Mouse (Mus musculus) lung, embryonic 14.5 days (tissue): ENCODE results near the gene Pde7b. TPM values are rescaled to one million over a fixed set of nuclear protein-coding genes. Genes with fewer than 3 reads are reported as not detected.
A peak's percentile ranks its signal among the peaks of the same experiment; 100 is the strongest.

Experiments used
- ATAC-seq: fragments of 200-750 bp; cut with Nextera tagmentation; 2 replicates; pipeline ENCODE4 v1.8.0; 2017; ENCODE audit warnings: mild to moderate bottlenecking, moderate TSS enrichment, moderate library complexity; ENCODE audit not compliant: insufficient read depth
- DNase-seq: peaks from one replicate; pipeline ENCODE4 v3.0.0-alpha.2; 2015
- H3K27ac ChIP-seq: fragments of 300-500 bp; sonication (generic); 2 replicates; pipeline ENCODE4 v1.5.1; 2014; ENCODE audit warnings: low read depth, mild to moderate bottlenecking, moderate library complexity
- H3K27me3 ChIP-seq: fragments of 300-500 bp; sonication (generic); 2 replicates; pipeline ENCODE4 v1.6.1; 2014; ENCODE audit warnings: low read length, control low read depth; ENCODE audit not compliant: insufficient read depth
- H3K36me3 ChIP-seq: fragments of 300-500 bp; sonication (generic); 2 replicates; pipeline ENCODE4 v1.6.1; 2014; ENCODE audit warnings: control low read depth; ENCODE audit not compliant: insufficient read depth
- H3K4me1 ChIP-seq: fragments of 300-500 bp; sonication (generic); 2 replicates; pipeline ENCODE4 v1.6.1; 2014; ENCODE audit warnings: antibody characterized with exemption, control low read depth; ENCODE audit not compliant: insufficient read depth
- H3K4me2 ChIP-seq: fragments of 300-500 bp; sonication (generic); 2 replicates; pipeline ENCODE4 v1.6.1; 2014; ENCODE audit warnings: mild to moderate bottlenecking
- H3K4me3 ChIP-seq: fragments of 300-500 bp; sonication (generic); 2 replicates; pipeline ENCODE4 v1.5.1; 2014; ENCODE audit warnings: low read depth, low read length
- H3K9ac ChIP-seq: fragments of 300-500 bp; sonication (generic); 2 replicates; pipeline ENCODE4 v1.6.1; 2014
- H3K9me3 ChIP-seq: fragments of 300-500 bp; sonication (generic); 2 replicates; pipeline ENCODE4 v1.6.1; 2016; ENCODE audit warnings: low read depth, low read length, control low read depth
- CTCF ChIP-seq: IDR thresholded peaks from 2 replicates; pipeline ENCODE4 v1.5.1; 2016; ENCODE audit warnings: antibody characterized with exemption, low read depth
- WGBS: fragments of 180-500 bp; shearing (Covaris S2); extraction: QIAGEN DNeasy Blood & Tissue Kit; methylation state at CpG from one replicate; pipeline ENCODE4 v1.1.7; 2014; 5-methylcytosine and 5-hydroxymethylcytosine counted together
- polyA plus RNA-seq: library from polyadenylated mRNA; unstranded; fragments of >200 nt; fragmentation: Nextera tagmentation; extraction: Ambion mirVana; gene quantifications from 2 replicates; pipeline ENCODE4 v1.2.1, GENCODE M21; 2014

Gene Pde7b
- polyA plus RNA-seq, 1 experiment from 2014 or later = 3.3 TPM

DNA sequence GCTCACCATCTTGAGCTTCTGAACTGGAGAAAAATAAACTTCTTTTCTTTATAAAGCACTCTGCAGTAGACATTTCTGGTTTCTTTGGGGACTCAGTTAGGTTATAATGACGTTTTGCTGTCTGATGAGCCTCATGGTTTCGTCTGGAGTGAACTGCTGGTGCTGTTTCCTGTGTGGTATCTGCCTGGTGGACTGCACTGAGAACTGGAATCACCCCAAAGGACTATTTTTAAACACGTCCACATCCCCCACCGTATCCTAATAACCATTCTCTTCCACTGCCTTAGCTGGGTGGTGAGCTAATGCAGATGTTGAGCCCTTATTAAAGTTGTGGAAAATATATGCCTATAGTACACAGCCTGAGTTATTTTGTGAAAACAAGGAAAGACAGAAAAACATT is 262.3 kb downstream of the Pde7b start:
- Histone ChIP-seq H3K27ac (no peak overlapping the region), H3K9me3 (no peaks in the 10 kb centered on the region), H3K9ac (no peak overlapping the region), H3K4me3 (no peak overlapping the region), H3K4me1 (no peaks in the 10 kb centered on the region), H3K36me3 (no peaks in the 10 kb centered on the region), H3K27me3 (no peaks in the 10 kb centered on the region), H3K4me2 (no peak overlapping the region)
- ATAC-seq = no peak
- TF ChIP-seq CTCF = no peak
- DNase-seq = no peak
- WGBS = 49% methylated on average over 4 of the region's 4 CpGs

DNA sequence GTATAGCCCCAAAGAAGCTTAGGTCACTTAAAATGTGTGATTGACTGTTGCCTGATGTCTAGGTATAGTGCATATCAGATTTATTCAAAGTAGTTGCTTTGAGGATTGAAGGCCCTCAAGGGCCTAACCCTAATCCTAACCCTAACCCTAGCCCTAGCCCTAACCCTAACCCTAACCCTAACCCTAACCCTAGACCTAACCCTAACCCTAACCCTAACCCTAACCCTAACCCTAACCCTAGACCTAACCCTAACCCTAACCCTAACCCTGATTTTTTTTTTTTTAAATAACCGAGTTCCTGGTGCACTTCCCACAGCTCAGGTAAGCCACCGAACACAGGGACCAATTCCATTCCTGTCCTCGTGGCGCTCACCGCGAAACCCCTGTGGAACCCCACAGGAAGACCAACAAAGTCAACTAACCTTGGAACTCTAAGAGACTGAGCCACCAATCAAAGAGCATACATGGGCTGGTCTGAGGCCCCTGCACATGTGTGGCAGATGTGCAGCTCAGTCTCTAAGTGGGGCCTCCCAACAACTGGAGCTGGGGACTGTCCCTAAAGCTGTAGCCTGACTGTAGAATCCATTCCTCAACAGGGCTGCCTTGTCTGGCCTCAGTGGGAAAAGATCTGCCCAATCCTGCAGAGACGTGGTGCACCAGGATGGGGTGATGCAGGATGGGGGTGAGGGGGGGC is 265.1 kb downstream of the Pde7b start:
- Histone ChIP-seq H3K9me3 (no peaks in the 10 kb centered on the region), H3K27ac (no peak overlapping the region), H3K4me3 (no peak overlapping the region), H3K9ac (no peak overlapping the region), H3K4me1 (no peaks in the 10 kb centered on the region), H3K36me3 (no peaks in the 10 kb centered on the region), H3K4me2 (no peak overlapping the region), H3K27me3 (no peaks in the 10 kb centered on the region)
- WGBS = 94% methylated on average over 7 of the region's 7 CpGs
- no peak for ATAC-seq
- no peak for TF ChIP-seq CTCF
- DNase-seq = no peak

DNA sequence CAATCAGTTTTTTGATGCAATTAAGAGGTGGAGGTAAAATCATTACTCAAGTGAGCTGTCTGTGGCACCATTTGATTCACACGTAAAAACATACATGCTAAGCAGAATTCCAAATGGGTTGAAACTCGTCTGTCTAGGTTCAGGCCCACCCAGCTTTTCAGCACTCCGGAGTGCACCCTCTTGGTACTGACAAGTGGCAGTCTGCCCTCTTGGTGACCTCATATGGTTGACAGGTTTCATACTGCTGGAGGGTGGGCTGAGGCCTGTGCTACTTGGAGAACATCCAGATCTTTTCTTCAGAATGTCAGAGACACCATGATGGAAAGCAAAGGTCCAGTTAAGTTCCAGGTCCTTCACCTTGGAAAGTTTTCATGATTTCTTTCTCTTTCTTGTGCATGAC is 265.7 kb downstream of the Pde7b start:
- Histone ChIP-seq H3K4me1 (no peaks in the 10 kb centered on the region), H3K27me3 (no peaks in the 10 kb centered on the region), H3K4me3 (no peak overlapping the region), H3K36me3 (no peaks in the 10 kb centered on the region), H3K4me2 (no peak overlapping the region), H3K27ac (no peak overlapping the region), H3K9ac (no peak overlapping the region), H3K9me3 (no peaks in the 10 kb centered on the region)
- TF ChIP-seq CTCF = no peak
- no peak for ATAC-seq
- WGBS = 30% methylated on average over 3 of the region's 3 CpGs
- DNase-seq = peak; percentile 9

DNA sequence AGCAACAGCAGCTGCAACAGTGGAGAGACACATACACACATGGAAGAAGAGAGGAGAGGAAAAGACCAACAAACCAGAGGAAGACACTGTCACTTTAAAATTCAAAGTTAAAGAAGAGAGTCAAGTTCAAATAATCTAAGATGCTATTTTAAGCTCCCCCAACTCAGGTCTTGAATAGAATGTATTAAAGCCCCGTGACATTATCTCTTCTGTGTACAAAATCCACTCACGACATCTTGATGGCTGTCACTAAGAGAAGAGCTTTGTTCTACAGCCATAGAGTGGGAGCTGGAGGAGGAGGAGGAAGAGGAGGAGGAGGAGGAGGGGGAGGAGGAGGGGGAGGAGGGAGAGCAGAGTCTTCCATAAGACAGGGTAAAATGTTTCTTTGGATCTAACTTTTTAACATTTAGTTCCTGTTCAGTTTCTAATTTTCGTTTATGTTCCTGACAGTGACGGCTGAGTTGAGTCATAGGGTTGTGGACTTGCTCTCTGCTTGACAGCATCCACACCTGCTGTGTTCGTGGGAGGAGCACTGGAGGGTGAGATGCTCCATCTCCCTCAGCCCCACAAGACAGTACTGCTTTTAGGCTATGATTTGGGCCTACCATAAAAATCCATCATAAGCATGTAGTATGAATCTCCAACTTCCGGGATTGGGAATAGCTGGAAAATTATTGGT is 270.4 kb downstream of the Pde7b start:
- Histone ChIP-seq H3K36me3 (no peaks in the 10 kb centered on the region), H3K27ac (no peak overlapping the region), H3K9me3 (no peaks in the 10 kb centered on the region), H3K9ac (no peak overlapping the region), H3K27me3 (no peaks in the 10 kb centered on the region), H3K4me1 (no peaks in the 10 kb centered on the region), H3K4me2 (no peak overlapping the region), H3K4me3 (no peak overlapping the region)
- TF ChIP-seq CTCF = no peak
- ATAC-seq (no peak), DNase-seq (no peak)
- 55% methylated on average over 6 of the region's 6 CpGs for WGBS

DNA sequence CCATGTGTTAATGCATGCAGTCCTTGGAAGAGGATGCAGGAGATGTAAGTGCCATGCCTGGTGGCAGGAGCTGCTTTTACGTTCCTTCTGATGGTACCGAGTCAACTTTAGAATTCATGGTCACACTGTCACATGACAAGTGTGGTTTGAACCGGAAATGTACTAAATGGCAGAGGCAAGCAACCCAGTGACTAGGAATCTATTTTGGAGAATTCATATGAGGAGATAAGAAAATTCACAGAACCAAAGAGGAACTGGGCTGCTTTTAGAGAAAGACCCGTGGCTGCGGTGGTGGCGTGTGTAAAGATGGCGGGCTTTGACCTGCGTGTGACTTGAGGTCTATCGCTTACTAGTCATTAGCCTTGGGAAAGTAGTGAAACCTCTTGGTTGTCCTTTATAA is 287.4 kb downstream of the Pde7b start:
- TF ChIP-seq CTCF = no peak
- Histone ChIP-seq H3K27me3 (no peaks in the 10 kb centered on the region), H3K4me1 (0 out of 2 replicates have a peak, but pooled peaks cover 5% of the 10 kb centered on the region), H3K9ac (no peak overlapping the region), H3K9me3 (no peaks in the 10 kb centered on the region), H3K4me3 (no peak overlapping the region), H3K36me3 (no peaks in the 10 kb centered on the region), H3K4me2 (no peak overlapping the region), H3K27ac (no peak overlapping the region)
- WGBS = 84% methylated on average over 9 of the region's 9 CpGs
- DNase-seq (peak; percentile 23), ATAC-seq (peak; percentile 11; the same call in 1 of the 2 replicates)

DNA sequence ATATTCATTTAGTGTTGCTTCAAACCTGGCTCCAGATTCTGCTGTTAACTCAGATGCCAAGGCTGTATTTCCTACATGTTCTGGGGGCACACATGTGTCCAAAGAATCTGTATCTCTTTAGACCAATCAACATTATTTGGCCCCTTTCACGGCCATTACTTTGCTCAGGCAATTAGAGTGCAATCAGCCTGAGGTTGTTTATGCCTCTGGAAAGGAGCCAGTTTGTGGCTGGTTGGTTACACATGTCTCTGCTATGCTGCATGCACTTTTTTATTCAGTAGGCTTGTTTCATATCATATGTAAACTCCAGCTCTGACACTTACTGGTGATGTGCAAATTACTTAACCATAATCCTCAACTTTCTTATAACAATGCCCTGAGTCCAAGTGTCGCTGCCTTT is 287.9 kb downstream of the Pde7b start:
- ATAC-seq = peak; percentile 62; the same call in 1 of the 2 replicates
- no peaks in the 10 kb centered on the region for H3K27me3 ChIP-seq
- no peak overlapping the region for H3K4me3 ChIP-seq
- no peak overlapping the region for H3K27ac ChIP-seq
- no peaks in the 10 kb centered on the region for H3K36me3 ChIP-seq
- no peak overlapping the region for H3K9ac ChIP-seq
- no peak overlapping the region for H3K4me2 ChIP-seq
- no peaks in the 10 kb centered on the region for H3K9me3 ChIP-seq
- TF ChIP-seq CTCF = no peak
- DNase-seq = peak; percentile 83
- H3K4me1 ChIP-seq = 0 out of 2 replicates have a peak, but pooled peaks cover 5% of the 10 kb centered on the region
- 49% methylated on average over 2 of the region's 2 CpGs for WGBS

DNA sequence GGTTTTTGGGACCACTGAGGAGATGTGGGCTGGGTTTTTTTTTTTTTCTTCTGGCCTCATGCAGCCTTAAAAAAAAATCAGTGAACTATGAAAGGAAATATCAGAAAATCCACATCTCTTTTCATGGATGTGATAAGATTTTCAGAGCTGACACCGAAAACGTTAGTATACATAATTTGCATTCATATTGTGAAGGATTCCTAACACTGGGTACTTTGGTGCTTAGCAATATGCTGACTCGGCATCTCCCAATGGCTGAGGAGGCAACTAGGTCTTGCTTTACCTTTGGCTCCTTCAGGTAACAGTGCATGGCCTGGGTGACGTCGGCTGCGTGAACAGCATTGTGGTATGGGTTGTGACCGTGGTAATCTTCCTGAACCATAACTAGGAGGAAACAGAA is 289.0 kb downstream of the Pde7b start:
- ATAC-seq (no peak), DNase-seq (no peak)
- no peaks in the 10 kb centered on the region for H3K9me3 ChIP-seq
- H3K4me3 ChIP-seq = no peak overlapping the region
- 0 out of 2 replicates have a peak, but pooled peaks cover 5% of the 10 kb centered on the region for H3K4me1 ChIP-seq
- H3K4me2 ChIP-seq = no peak overlapping the region
- no peak for TF ChIP-seq CTCF
- no peaks in the 10 kb centered on the region for H3K27me3 ChIP-seq
- WGBS = 91% methylated on average over 7 of the region's 7 CpGs
- H3K36me3 ChIP-seq = no peaks in the 10 kb centered on the region
- no peak overlapping the region for H3K9ac ChIP-seq
- no peak overlapping the region for H3K27ac ChIP-seq
